Mouse (Mus musculus): Measurements from ENCODE around the gene Acr. TPM values are rescaled to one million over a fixed set of nuclear protein-coding genes. Genes with fewer than 3 reads are reported as not detected.

The Acr gene
- polyA plus RNA-seq, 1 experiment from 2014 or later, result 0.22 TPM

GRCm38 (mm10) chr15:89589146-89589545 lies 21.0 kb downstream of the Acr start:
- Histone ChIP-seq H3K4me3 (ENCODE audit: low read depth, low read length) (no peak overlapping the region), H3K27me3 (replicated peaks; ENCODE audit: control insufficient read depth, insufficient read depth, low read length) (no peaks in the 10 kb centered on the region), H3K4me2 (ENCODE audit: low read depth, low read length) (no peak overlapping the region), H3K9me3 (ENCODE audit: control insufficient read depth, low read length) (no peaks in the 10 kb centered on the region), H3K9ac (ENCODE audit: low read depth, low read length) (no peak overlapping the region), H3K27ac (replicated peaks; ENCODE audit: low read depth, low read length) (no peak overlapping the region), H3K4me1 (ENCODE audit: control insufficient read depth, insufficient read depth, low read length) (peaks cover 14% of the 10 kb centered on the region), H3K36me3 (ENCODE audit: control insufficient read depth, insufficient read depth, low read length) (peaks cover 21% of the 10 kb centered on the region)
- DNase-seq (ENCODE audit: low spot score), result no peak
- WGBS, result 82% methylated on average over 5 of the region's 5 CpGs
- ATAC-seq (ENCODE audit: low read depth), result no peak

GRCm38 (mm10) chr15:89591317-89591716 lies 23.2 kb downstream of the Acr start:
- WGBS, result under 1% methylated on average over 30 of the region's 30 CpGs
- ATAC-seq (ENCODE audit: low read depth) (0 out of 2 replicates have a peak, but pooled peaks have one; percentile 3), DNase-seq (ENCODE audit: low spot score) (no peak)

GRCm38 (mm10) chr15:89591723-89592455 lies 23.8 kb downstream of the Acr start, which contains the start of gene Rabl2:
Gene Rabl2 (minus strand): TSS chr15:89591923.
- ATAC-seq (ENCODE audit: low read depth), result peak; percentile 98
- under 1% methylated on average over 14 of the region's 35 CpGs for WGBS
- Histone ChIP-seq H3K4me2 (ENCODE audit: low read depth, low read length) (peak within 1 kb of the TSS; percentile 83), H3K27ac (replicated peaks; ENCODE audit: low read depth, low read length) (peak within 1 kb of the TSS; percentile 65; the same call in 1 of the 2 replicates), H3K4me3 (ENCODE audit: low read depth, low read length) (peak within 1 kb of the TSS; percentile 75), H3K27me3 (replicated peaks; ENCODE audit: control insufficient read depth, insufficient read depth, low read length) (no peaks in the 10 kb centered on the region), H3K36me3 (ENCODE audit: control insufficient read depth, insufficient read depth, low read length) (peaks cover 8% of the 10 kb centered on the region), H3K9ac (ENCODE audit: low read depth, low read length) (peak within 1 kb of the TSS; percentile 79), H3K9me3 (ENCODE audit: control insufficient read depth, low read length) (no peaks in the 10 kb centered on the region), H3K4me1 (ENCODE audit: control insufficient read depth, insufficient read depth, low read length) (peaks cover 14% of the 10 kb centered on the region)
- DNase-seq (ENCODE audit: low spot score), result peak; percentile 93

More at GRCm38 (mm10) chr15:89591317-89591716, 23.2 kb downstream of the Acr start:
- Histone ChIP-seq H3K27ac (replicated peaks; ENCODE audit: low read depth, low read length) (peak overlapping the region; percentile 65; the same call in 1 of the 2 replicates), H3K36me3 (ENCODE audit: control insufficient read depth, insufficient read depth, low read length) (peaks cover 13% of the 10 kb centered on the region), H3K27me3 (replicated peaks; ENCODE audit: control insufficient read depth, insufficient read depth, low read length) (no peaks in the 10 kb centered on the region), H3K9me3 (ENCODE audit: control insufficient read depth, low read length) (no peaks in the 10 kb centered on the region), H3K4me3 (ENCODE audit: low read depth, low read length) (peak overlapping the region; percentile 75), H3K4me1 (ENCODE audit: control insufficient read depth, insufficient read depth, low read length) (peaks cover 14% of the 10 kb centered on the region), H3K9ac (ENCODE audit: low read depth, low read length) (peak overlapping the region; percentile 79), H3K4me2 (ENCODE audit: low read depth, low read length) (peak overlapping the region; percentile 83)

GRCm38 (mm10) chr15:89592548-89592947 lies 24.4 kb downstream of the Acr start:
- Histone ChIP-seq H3K27me3 (replicated peaks; ENCODE audit: control insufficient read depth, insufficient read depth, low read length) (no peaks in the 10 kb centered on the region), H3K36me3 (ENCODE audit: control insufficient read depth, insufficient read depth, low read length) (peaks cover 2% of the 10 kb centered on the region; the same call in 1 of the 2 replicates), H3K4me2 (ENCODE audit: low read depth, low read length) (peak overlapping the region; percentile 83), H3K27ac (replicated peaks; ENCODE audit: low read depth, low read length) (no peak overlapping the region), H3K9ac (ENCODE audit: low read depth, low read length) (peak overlapping the region; percentile 79), H3K4me1 (ENCODE audit: control insufficient read depth, insufficient read depth, low read length) (peaks cover 14% of the 10 kb centered on the region), H3K9me3 (ENCODE audit: control insufficient read depth, low read length) (no peaks in the 10 kb centered on the region), H3K4me3 (ENCODE audit: low read depth, low read length) (peak overlapping the region; percentile 75)
- ATAC-seq (ENCODE audit: low read depth), result no peak
- WGBS, result 42% methylated on average over 4 of the region's 4 CpGs
- DNase-seq (ENCODE audit: low spot score), result no peak

- ATAC-seq (ENCODE audit: low read depth), result no peak
These were observed 37.9 kb downstream of the Acr start for GRCm38 (mm10) chr15:89605822-89606570.

GRCm38 (mm10) chr15:89607480-89607879 lies 39.4 kb downstream of the Acr start:
- no peak overlapping the region for H3K27ac ChIP-seq (replicated peaks; ENCODE audit: low read depth, low read length)
- DNase-seq (ENCODE audit: low spot score), result no peak
- ATAC-seq (ENCODE audit: low read depth), result no peak
- H3K27me3 ChIP-seq (replicated peaks; ENCODE audit: control insufficient read depth, insufficient read depth, low read length), result no peaks in the 10 kb centered on the region
- no peak overlapping the region for H3K4me2 ChIP-seq (ENCODE audit: low read depth, low read length)
- no peaks in the 10 kb centered on the region for H3K4me1 ChIP-seq (ENCODE audit: control insufficient read depth, insufficient read depth, low read length)
- H3K9me3 ChIP-seq (ENCODE audit: control insufficient read depth, low read length), result no peaks in the 10 kb centered on the region
- H3K9ac ChIP-seq (ENCODE audit: low read depth, low read length), result no peak overlapping the region
- WGBS, result 81% methylated on average over 8 of the region's 8 CpGs
- H3K36me3 ChIP-seq (ENCODE audit: control insufficient read depth, insufficient read depth, low read length), result no peaks in the 10 kb centered on the region
- H3K4me3 ChIP-seq (ENCODE audit: low read depth, low read length), result no peak overlapping the region

More at GRCm38 (mm10) chr15:89605822-89606570, 37.9 kb downstream of the Acr start:
- Histone ChIP-seq H3K9me3 (ENCODE audit: control insufficient read depth, low read length) (no peaks in the 10 kb centered on the region), H3K4me1 (ENCODE audit: control insufficient read depth, insufficient read depth, low read length) (no peaks in the 10 kb centered on the region), H3K36me3 (ENCODE audit: control insufficient read depth, insufficient read depth, low read length) (no peaks in the 10 kb centered on the region), H3K4me3 (ENCODE audit: low read depth, low read length) (no peak overlapping the region), H3K27me3 (replicated peaks; ENCODE audit: control insufficient read depth, insufficient read depth, low read length) (no peaks in the 10 kb centered on the region), H3K4me2 (ENCODE audit: low read depth, low read length) (no peak overlapping the region), H3K27ac (replicated peaks; ENCODE audit: low read depth, low read length) (no peak overlapping the region), H3K9ac (ENCODE audit: low read depth, low read length) (no peak overlapping the region)
- WGBS, result 68% methylated on average over 12 of the region's 12 CpGs
- peak; percentile 30 for DNase-seq (ENCODE audit: low spot score)

GRCm38 (mm10) chr15:89607888-89608287 lies 39.8 kb downstream of the Acr start:
- H3K4me2 ChIP-seq (ENCODE audit: low read depth, low read length), result no peak overlapping the region
- WGBS, result 78% methylated on average over 9 of the region's 9 CpGs
- ATAC-seq (ENCODE audit: low read depth), result no peak
- no peaks in the 10 kb centered on the region for H3K4me1 ChIP-seq (ENCODE audit: control insufficient read depth, insufficient read depth, low read length)
- DNase-seq (ENCODE audit: low spot score), result no peak
- no peaks in the 10 kb centered on the region for H3K36me3 ChIP-seq (ENCODE audit: control insufficient read depth, insufficient read depth, low read length)
- no peaks in the 10 kb centered on the region for H3K27me3 ChIP-seq (replicated peaks; ENCODE audit: control insufficient read depth, insufficient read depth, low read length)
- no peak overlapping the region for H3K27ac ChIP-seq (replicated peaks; ENCODE audit: low read depth, low read length)
- H3K4me3 ChIP-seq (ENCODE audit: low read depth, low read length), result no peak overlapping the region
- no peak overlapping the region for H3K9ac ChIP-seq (ENCODE audit: low read depth, low read length)
- H3K9me3 ChIP-seq (ENCODE audit: control insufficient read depth, low read length), result no peaks in the 10 kb centered on the region

- DNase-seq (ENCODE audit: low spot score), result peak; percentile 22
- no peaks in the 10 kb centered on the region for H3K36me3 ChIP-seq (ENCODE audit: control insufficient read depth, insufficient read depth, low read length)
- no peaks in the 10 kb centered on the region for H3K27me3 ChIP-seq (replicated peaks; ENCODE audit: control insufficient read depth, insufficient read depth, low read length)
- peak; percentile 41; the same call in 1 of the 2 replicates for ATAC-seq (ENCODE audit: low read depth)
- no peaks in the 10 kb centered on the region for H3K4me1 ChIP-seq (ENCODE audit: control insufficient read depth, insufficient read depth, low read length)
- H3K4me2 ChIP-seq (ENCODE audit: low read depth, low read length), result no peak overlapping the region
- no peak overlapping the region for H3K4me3 ChIP-seq (ENCODE audit: low read depth, low read length)
- H3K9ac ChIP-seq (ENCODE audit: low read depth, low read length), result no peak overlapping the region
- no peak overlapping the region for H3K27ac ChIP-seq (replicated peaks; ENCODE audit: low read depth, low read length)
- 77% methylated on average over 12 of the region's 12 CpGs for WGBS
- no peaks in the 10 kb centered on the region for H3K9me3 ChIP-seq (ENCODE audit: control insufficient read depth, low read length)
These were observed 54.3 kb downstream of the Acr start for GRCm38 (mm10) chr15:89622312-89622958.

All from embryonic facial prominence, embryonic 14.5 days (tissue).